Mouse (Mus musculus) liver, embryonic 11.5 days (tissue): ENCODE results near the gene Olfr1414. TPM values are rescaled to one million over a fixed set of nuclear protein-coding genes. Genes with fewer than 3 reads are reported as not detected.
"Not testable (repeated sequence)": the region's sequence is repeated elsewhere in the genome, so short reads cannot be mapped to it uniquely, and the experiment has no call there.

Source experiments
- ATAC-seq: fragments of 200-750 bp; cut with Nextera tagmentation; replicated peaks from 2 replicates; pipeline ENCODE4 v1.8.0; 2017; ENCODE audit warnings: moderate number of reproducible peaks, mild to moderate bottlenecking, moderate TSS enrichment, moderate library complexity; ENCODE audit not compliant: low FRiP score
- DNase-seq: peaks from one replicate; pipeline ENCODE4 v3.0.0-alpha.2; 2017; ENCODE audit warnings: low spot score
- H3K27ac ChIP-seq: fragments of 300-500 bp; sonication (generic); 2 replicates; pipeline ENCODE4 v1.5.1; 2014; ENCODE audit warnings: mild to moderate bottlenecking, low read depth, low read length, control low read depth
- H3K27me3 ChIP-seq: fragments of 300-500 bp; sonication (generic); replicated peaks from 2 replicates; pipeline ENCODE4 v1.6.1; 2014; ENCODE audit warnings: low read length, mixed read lengths; ENCODE audit not compliant: control insufficient read depth, insufficient read depth
- H3K36me3 ChIP-seq: fragments of 300-500 bp; sonication (generic); 2 replicates; pipeline ENCODE4 v1.6.1; 2014; ENCODE audit warnings: mild to moderate bottlenecking, low read length, moderate library complexity, mixed read lengths; ENCODE audit not compliant: control insufficient read depth, insufficient read depth
- H3K4me1 ChIP-seq: fragments of 300-500 bp; sonication (generic); replicated peaks from 2 replicates; pipeline ENCODE4 v1.6.1; 2014; ENCODE audit warnings: low read length, mixed read lengths; ENCODE audit not compliant: control insufficient read depth, insufficient read depth
- H3K4me2 ChIP-seq: fragments of 300-500 bp; sonication (generic); 2 replicates; pipeline ENCODE4 v1.6.1; 2014; ENCODE audit warnings: mild to moderate bottlenecking, control low read depth, moderate library complexity
- H3K4me3 ChIP-seq: fragments of 300-500 bp; sonication (generic); 2 replicates; pipeline ENCODE4 v1.5.1; 2014; ENCODE audit warnings: low read depth, low read length, control low read depth
- H3K9ac ChIP-seq: fragments of 300-500 bp; sonication (generic); 2 replicates; pipeline ENCODE4 v1.6.1; 2014; ENCODE audit warnings: low read depth, low read length, control low read depth
- H3K9me3 ChIP-seq: fragments of 300-500 bp; sonication (generic); 2 replicates; pipeline ENCODE4 v1.6.1; 2016; ENCODE audit warnings: low read length, inconsistent platforms, mixed read lengths; ENCODE audit not compliant: control insufficient read depth
- WGBS: fragments of 180-500 bp; shearing (Covaris S2); extraction: QIAGEN DNeasy Blood & Tissue Kit; methylation state at CpG from one replicate; pipeline ENCODE4 v1.1.7; 2014; 5-methylcytosine and 5-hydroxymethylcytosine counted together
- polyA plus RNA-seq: library from polyadenylated mRNA; unstranded; fragments of >200 nt; fragmentation: Nextera tagmentation; extraction: Ambion mirVana; gene quantifications from 2 replicates; pipeline ENCODE4 v1.2.1, GENCODE M21; 2014

Olfr1414 gene
- not detected in 2 replicates for polyA plus RNA-seq

- Histone ChIP-seq H3K9ac (no peak within 1 kb of the TSS), H3K9me3 (no peaks in the 10 kb centered on the region), H3K4me2 (no peak within 1 kb of the TSS), H3K27ac (no peak within 1 kb of the TSS), H3K4me1 (no peaks in the 10 kb centered on the region), H3K4me3 (no peak within 1 kb of the TSS), H3K36me3 (no peaks in the 10 kb centered on the region), H3K27me3 (no peaks in the 10 kb centered on the region)
- 69% methylated on average over 3 of the region's 3 CpGs for WGBS
- DNase-seq (no peak), ATAC-seq (no peak)
Observed at GRCm38 (mm10) chr1:92518561-92518960, at the start of gene Olfr1414. TSS of gene Olfr1414 (minus strand) at chr1:92518661.

GRCm38 (mm10) chr1:92545929-92546328 is 27.5 kb upstream of the Olfr1414 start:
- Histone ChIP-seq H3K4me3 (no peak overlapping the region), H3K4me2 (no peak overlapping the region), H3K36me3 (no peaks in the 10 kb centered on the region), H3K9me3 (no peaks in the 10 kb centered on the region), H3K27me3 (no peaks in the 10 kb centered on the region), H3K4me1 (no peaks in the 10 kb centered on the region), H3K9ac (no peak overlapping the region), H3K27ac (no peak overlapping the region)
- DNase-seq, result no peak
- 66% methylated on average over 2 of the region's 2 CpGs for WGBS
- no peak for ATAC-seq

DNA sequence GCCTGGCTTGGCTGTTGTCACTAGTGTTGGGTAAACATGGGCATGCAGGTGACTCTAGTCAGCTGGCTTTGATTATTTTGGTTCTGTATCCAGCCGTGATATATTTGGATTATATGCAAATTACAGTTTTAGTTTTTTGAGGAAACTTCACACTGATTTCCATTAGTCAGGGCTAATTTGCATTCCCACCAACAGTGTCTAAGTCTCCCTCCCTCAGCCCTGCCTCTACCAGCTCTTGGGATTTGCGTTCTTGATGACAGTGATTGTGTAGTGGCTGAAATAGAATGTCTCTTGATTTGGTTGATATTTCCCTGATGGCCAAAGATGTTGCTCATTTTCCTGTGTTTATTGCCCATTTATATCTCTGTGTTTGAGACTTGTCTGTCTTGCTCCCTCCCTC is 20.6 kb upstream of the Olfr1414 start:
- no peak overlapping the region for H3K4me2 ChIP-seq
- H3K4me1 ChIP-seq, result no peaks in the 10 kb centered on the region
- ATAC-seq (no peak), DNase-seq (no peak)
- no peaks in the 10 kb centered on the region for H3K27me3 ChIP-seq
- H3K27ac ChIP-seq, result no peak overlapping the region
- WGBS, result 41% methylated on average over 2 of the region's 2 CpGs
- no peak overlapping the region for H3K4me3 ChIP-seq
- H3K36me3 ChIP-seq, result no peaks in the 10 kb centered on the region
- H3K9me3 ChIP-seq, result no peaks in the 10 kb centered on the region
- H3K9ac ChIP-seq, result no peak overlapping the region

DNA sequence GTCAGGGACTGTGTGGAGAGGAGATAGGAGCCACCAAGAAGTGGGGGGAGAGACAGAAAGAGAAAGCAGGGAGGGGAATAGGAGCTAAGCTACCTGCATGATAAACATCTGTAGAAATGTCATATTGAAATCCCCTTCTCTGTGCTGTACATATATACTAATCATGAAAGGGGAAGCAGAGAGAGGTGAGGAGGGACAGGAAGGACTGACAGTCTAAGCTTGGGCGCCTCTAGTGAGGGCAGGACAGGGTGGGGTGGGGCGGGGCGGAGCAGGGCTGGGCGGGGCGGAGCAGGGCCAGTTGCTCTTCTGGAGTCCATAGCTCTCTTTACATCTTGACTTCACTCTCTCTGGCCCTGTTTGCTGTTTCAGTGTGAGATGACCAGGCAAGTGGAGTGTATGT is 18.5 kb upstream of the Olfr1414 start:
- DNase-seq, result no peak
- no peak for ATAC-seq
- Histone ChIP-seq H3K9ac (no peak overlapping the region), H3K4me3 (no peak overlapping the region), H3K4me1 (no peaks in the 10 kb centered on the region), H3K9me3 (no peaks in the 10 kb centered on the region), H3K4me2 (no peak overlapping the region), H3K27ac (no peak overlapping the region), H3K36me3 (no peaks in the 10 kb centered on the region), H3K27me3 (no peaks in the 10 kb centered on the region)
- 24% methylated on average over 5 of the region's 5 CpGs for WGBS

DNA sequence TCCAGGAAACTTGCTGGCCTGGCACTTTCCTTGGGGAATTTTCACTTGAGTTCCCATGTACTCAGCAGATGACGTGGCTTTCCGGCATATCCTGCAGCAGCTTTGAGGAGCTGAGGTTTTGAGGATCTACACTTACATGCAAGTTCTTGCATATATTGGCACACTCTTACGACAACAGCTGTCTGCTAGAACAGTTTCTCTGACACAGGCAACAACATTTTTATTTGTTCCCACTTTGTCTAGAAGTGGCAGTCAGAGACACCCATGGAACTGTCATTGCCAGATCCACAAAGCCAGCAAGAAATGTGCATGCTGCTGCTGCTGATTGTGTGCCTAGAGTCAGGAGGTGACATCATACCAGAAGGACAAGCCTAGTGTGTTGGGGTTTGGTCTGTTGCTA is 5.3 kb upstream of the Olfr1414 start:
- Histone ChIP-seq H3K36me3 (no peaks in the 10 kb centered on the region), H3K27me3 (no peaks in the 10 kb centered on the region), H3K4me2 (no peak overlapping the region), H3K9ac (no peak overlapping the region), H3K27ac (no peak overlapping the region), H3K9me3 (no peaks in the 10 kb centered on the region), H3K4me1 (no peaks in the 10 kb centered on the region), H3K4me3 (no peak overlapping the region)
- DNase-seq (no peak), ATAC-seq (no peak)
- WGBS, result 85% methylated on average over 3 of the region's 3 CpGs

- Histone ChIP-seq H3K4me2 (no peak overlapping the region), H3K36me3 (no peaks in the 10 kb centered on the region), H3K4me3 (no peak overlapping the region), H3K9me3 (no peaks in the 10 kb centered on the region), H3K27ac (no peak overlapping the region), H3K9ac (no peak overlapping the region), H3K4me1 (no peaks in the 10 kb centered on the region), H3K27me3 (no peaks in the 10 kb centered on the region)
- 18% methylated on average over 10 of the region's 10 CpGs for WGBS
- DNase-seq, result no peak
- ATAC-seq, result no peak
Observed at GRCm38 (mm10) chr1:92521376-92521775, 2.9 kb upstream of the Olfr1414 start.

DNA sequence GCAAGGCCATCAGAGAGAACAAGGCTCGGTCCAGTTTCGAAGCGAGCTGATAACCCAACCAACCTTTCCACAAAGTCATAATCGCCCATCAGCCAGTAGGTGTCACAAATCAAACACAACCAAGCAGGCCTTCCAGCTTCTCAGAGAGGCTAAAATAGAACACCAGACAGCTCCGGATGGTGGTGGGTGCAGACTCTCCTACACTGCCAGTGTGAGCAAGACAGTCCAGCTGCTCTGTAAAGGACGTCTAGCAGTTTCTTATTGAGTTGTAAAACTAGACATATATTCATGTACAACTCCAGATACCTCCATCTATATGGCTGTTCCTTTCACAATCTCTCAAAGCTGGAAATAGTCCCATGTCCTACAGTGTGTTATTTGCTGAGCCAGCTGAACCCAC is 585 bp upstream of the Olfr1414 start:
- H3K9me3 ChIP-seq, result no peaks in the 10 kb centered on the region
- H3K9ac ChIP-seq, result no peak overlapping the region
- 79% methylated on average over 6 of the region's 6 CpGs for WGBS

GRCm38 (mm10) chr1:92515390-92515789 is 3.1 kb downstream of the Olfr1414 start:
- Histone ChIP-seq H3K27ac (no peak overlapping the region), H3K9ac (no peak overlapping the region), H3K36me3 (no peaks in the 10 kb centered on the region), H3K9me3 (no peaks in the 10 kb centered on the region), H3K4me3 (no peak overlapping the region), H3K4me1 (no peaks in the 10 kb centered on the region), H3K4me2 (no peak overlapping the region), H3K27me3 (no peaks in the 10 kb centered on the region)
- ATAC-seq (no peak), DNase-seq (no peak)
- 58% methylated on average over 11 of the region's 11 CpGs for WGBS

More for the DNA sequence above, 585 bp upstream of the Olfr1414 start:
- no peak overlapping the region for H3K4me3 ChIP-seq
- H3K27me3 ChIP-seq, result no peaks in the 10 kb centered on the region
- H3K27ac ChIP-seq, result no peak overlapping the region
- DNase-seq (no peak), ATAC-seq (no peak)
- no peak overlapping the region for H3K4me2 ChIP-seq
- no peaks in the 10 kb centered on the region for H3K36me3 ChIP-seq
- no peaks in the 10 kb centered on the region for H3K4me1 ChIP-seq

GRCm38 (mm10) chr1:92511646-92512045 is 6.8 kb downstream of the Olfr1414 start:
- ATAC-seq, H3K4me3 ChIP-seq, H3K27ac ChIP-seq, H3K36me3 ChIP-seq, H3K4me1 ChIP-seq, DNase-seq, H3K9ac ChIP-seq, H3K27me3 ChIP-seq, H3K9me3 ChIP-seq, H3K4me2 ChIP-seq: not testable (repeated sequence)
- WGBS, result 77% methylated on average over 4 of the region's 5 CpGs
